Mouse (Mus musculus): ENCODE data around the gene Chst3. TPM values are rescaled to one million over a fixed set of nuclear protein-coding genes. Genes with fewer than 3 reads are reported as not detected.
"Not testable (repeated sequence)": the region's sequence is repeated elsewhere in the genome, so short reads cannot be mapped to it uniquely, and the experiment has no call there.

Chst3 gene
- polyA plus RNA-seq, 1 experiment from 2014 or later: 3.0 TPM

DNA sequence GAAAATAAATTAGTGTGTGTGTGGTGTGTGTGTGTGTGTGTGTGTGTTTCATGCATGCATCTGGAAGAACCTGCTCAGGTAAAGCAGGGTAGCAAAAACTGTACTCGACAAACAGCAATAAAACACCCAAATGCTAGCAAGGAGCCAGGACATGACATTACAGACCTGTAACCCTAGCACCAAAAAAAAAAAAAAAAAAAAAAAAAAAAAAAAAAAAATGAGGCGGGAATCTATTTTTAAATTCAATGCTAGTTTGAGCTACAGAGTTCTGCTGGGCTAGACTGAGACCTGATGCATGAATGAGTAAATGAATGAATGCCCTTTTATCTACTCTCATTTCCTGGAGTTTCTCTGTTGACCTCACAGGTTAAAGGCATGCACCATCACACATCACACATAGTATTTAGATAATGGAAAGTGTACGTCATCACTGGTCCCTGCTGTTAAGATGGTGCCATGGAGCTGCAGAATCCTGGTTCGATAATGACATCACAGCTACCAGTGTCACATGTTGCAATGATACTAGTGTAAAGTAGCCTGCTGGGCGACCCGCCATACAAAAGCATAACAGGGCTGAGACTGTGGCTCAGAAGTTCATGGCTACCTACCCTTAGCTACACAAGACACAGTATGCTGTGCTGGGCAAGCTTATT is 29.4 kb downstream of the Chst3 start:
- H3K9me3 ChIP-seq: no peaks in the 10 kb centered on the region

DNA sequence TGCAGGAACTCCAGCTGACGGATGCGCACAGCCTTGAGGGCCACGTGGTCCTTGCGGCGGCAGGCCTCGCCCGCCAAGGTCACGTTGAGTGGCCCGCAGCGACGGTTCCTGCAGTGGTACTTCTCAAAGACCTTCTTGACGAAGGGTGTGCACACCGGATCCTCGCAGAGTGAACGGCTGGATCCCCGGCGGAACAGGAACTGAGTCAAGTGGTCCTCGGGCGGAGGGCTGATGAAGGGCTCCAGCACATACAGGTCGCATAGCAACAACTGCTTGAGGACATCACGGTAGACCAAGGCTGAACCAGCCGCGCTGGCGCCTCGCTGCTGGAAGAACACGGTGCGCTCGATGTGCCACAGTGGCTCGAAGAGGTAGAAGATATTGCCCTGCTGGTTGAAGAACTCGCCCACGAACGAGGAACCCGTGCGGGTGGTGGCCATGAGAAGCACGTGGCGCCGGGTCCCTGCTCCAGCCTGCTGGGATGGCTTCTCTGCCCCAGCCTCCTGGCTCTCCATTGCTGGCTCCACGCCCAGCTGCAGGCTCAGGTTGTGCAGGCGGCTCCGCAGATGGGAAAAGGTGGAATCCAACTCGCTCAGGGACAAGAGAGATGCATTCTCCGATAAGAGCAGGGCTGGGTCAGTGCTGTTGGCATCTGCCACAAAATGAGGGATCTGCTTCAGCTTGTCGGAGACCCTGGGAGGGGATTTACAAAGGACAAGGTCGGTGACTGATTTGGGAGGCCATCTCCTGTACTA is 32.7 kb downstream of the Chst3 start:
- H3K4me3 ChIP-seq: no peak overlapping the region
- peaks cover 18% of the 10 kb centered on the region for H3K36me3 ChIP-seq
- WGBS: 74% methylated on average over 44 of the region's 44 CpGs
- H3K27ac ChIP-seq: peak overlapping the region; percentile 24; the same call in 1 of the 2 replicates
- H3K27me3 ChIP-seq: no peaks in the 10 kb centered on the region
- H3K4me1 ChIP-seq: peaks cover 31% of the 10 kb centered on the region
- no peak overlapping the region for H3K4me2 ChIP-seq
- no peaks in the 10 kb centered on the region for H3K9me3 ChIP-seq
- no peak overlapping the region for H3K9ac ChIP-seq
- ATAC-seq (ENCODE audit: insufficient number of reproducible peaks, low FRiP score, low TSS enrichment, low read depth): no peak

More for the DNA sequence above, 29.4 kb downstream of the Chst3 start:
- Histone ChIP-seq H3K4me3 (no peak overlapping the region), H3K9ac (no peak overlapping the region), H3K4me1 (peaks cover 56% of the 10 kb centered on the region), H3K27ac (no peak overlapping the region), H3K36me3 (peaks cover 10% of the 10 kb centered on the region), H3K4me2 (no peak overlapping the region), H3K27me3 (no peaks in the 10 kb centered on the region)
- 79% methylated on average over 6 of the region's 6 CpGs for WGBS
- no peak for ATAC-seq (ENCODE audit: insufficient number of reproducible peaks, low FRiP score, low TSS enrichment, low read depth)

DNA sequence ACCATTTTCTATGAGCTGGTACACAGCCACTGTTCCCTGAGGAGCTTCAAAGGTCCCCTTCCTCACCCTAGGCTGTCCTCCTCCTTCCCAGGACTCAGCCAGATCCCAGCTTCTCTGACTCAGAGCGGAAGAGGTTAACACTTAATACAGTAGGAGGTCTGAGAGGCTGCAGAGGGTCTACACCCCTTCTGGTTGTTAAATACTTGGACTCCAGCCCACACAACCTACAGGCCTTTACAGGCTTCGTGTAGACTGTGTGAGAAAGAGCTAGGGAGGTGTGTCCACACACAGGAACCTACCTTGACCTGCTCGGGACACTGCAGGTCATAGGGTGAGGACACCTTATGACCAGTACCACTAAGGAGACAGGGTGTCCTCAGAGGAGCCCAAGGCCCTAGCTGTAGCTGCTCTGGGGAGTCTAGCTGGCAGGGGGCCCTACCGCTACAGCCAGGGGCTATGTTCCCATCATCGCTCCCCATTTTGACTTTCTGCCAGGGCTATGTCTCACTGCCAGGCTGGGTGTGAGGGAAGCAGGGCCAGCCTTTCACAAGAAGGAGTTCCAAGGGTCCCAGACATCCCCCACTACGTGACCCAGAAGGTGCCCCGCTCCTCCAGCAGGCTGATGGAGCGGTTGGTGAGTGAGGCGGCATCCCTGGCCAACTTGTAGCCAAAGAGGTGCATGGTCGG is 33.9 kb downstream of the Chst3 start:
- no peak overlapping the region for H3K9ac ChIP-seq
- H3K4me3 ChIP-seq: no peak overlapping the region
- H3K4me2 ChIP-seq: 0 out of 2 replicates have a peak overlapping the region, but pooled peaks have one; percentile 7
- H3K4me1 ChIP-seq: peaks cover 24% of the 10 kb centered on the region
- peaks cover 18% of the 10 kb centered on the region for H3K36me3 ChIP-seq
- no peaks in the 10 kb centered on the region for H3K27me3 ChIP-seq
- 44% methylated on average over 10 of the region's 10 CpGs for WGBS
- no peaks in the 10 kb centered on the region for H3K9me3 ChIP-seq
- ATAC-seq (ENCODE audit: insufficient number of reproducible peaks, low FRiP score, low TSS enrichment, low read depth): peak; percentile 73
- H3K27ac ChIP-seq: peak overlapping the region; percentile 24; the same call in 1 of the 2 replicates

DNA sequence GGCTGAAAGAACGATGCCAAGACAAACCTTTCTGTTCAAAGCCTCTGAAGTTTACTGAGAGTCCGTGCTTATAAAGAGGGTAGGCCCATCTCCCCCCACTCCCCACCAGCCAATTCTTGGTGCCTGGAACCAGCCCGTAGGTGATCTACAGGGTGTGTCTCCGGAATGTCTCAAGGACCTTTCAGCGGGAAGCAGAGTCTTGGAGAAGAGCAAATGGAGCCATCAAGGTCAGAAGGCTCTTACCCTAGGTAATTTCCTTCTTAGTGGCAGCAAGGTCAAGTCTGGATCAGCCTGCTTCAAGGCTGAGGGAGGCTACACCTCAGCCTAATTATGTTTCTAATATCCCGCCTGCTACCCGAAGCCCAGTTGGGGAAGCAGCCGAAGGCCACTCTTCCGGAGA is 43.8 kb downstream of the Chst3 start:
- not testable (repeated sequence) for H3K9me3 ChIP-seq; H3K36me3 ChIP-seq; H3K4me2 ChIP-seq; H3K27ac ChIP-seq; H3K9ac ChIP-seq; ATAC-seq (ENCODE audit: insufficient number of reproducible peaks, low FRiP score, low TSS enrichment, low read depth); H3K4me3 ChIP-seq; H3K4me1 ChIP-seq; H3K27me3 ChIP-seq
- WGBS: 77% methylated on average over 9 of the region's 9 CpGs

DNA sequence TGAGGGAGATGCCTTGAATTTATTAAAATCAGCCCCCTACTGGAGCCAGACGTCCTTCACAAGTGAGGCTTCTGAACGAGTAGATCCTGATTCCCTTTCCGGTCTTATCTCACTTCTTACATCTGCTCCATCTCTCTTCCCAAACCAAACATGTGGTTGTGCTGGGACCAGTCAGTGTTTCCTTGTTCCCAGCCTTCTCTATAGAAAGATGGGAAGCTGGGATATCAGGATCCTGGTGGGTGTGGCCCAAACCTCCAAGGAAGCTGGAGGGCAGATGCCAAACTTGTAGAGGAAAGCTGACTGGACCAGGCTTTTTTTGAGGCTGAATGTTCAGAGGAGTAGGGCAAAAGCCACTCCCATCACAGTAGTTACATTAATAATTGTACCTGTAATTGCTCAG is 44.6 kb downstream of the Chst3 start:
- H3K4me3 ChIP-seq: no peak overlapping the region
- no peak overlapping the region for H3K4me2 ChIP-seq
- H3K27me3 ChIP-seq: no peaks in the 10 kb centered on the region
- H3K9ac ChIP-seq: no peak overlapping the region
- H3K36me3 ChIP-seq: no peaks in the 10 kb centered on the region
- ATAC-seq (ENCODE audit: insufficient number of reproducible peaks, low FRiP score, low TSS enrichment, low read depth): no peak
- H3K9me3 ChIP-seq: no peaks in the 10 kb centered on the region
- H3K4me1 ChIP-seq: peaks cover 6% of the 10 kb centered on the region
- H3K27ac ChIP-seq: no peak overlapping the region
- 54% methylated on average over 3 of the region's 3 CpGs for WGBS

DNA sequence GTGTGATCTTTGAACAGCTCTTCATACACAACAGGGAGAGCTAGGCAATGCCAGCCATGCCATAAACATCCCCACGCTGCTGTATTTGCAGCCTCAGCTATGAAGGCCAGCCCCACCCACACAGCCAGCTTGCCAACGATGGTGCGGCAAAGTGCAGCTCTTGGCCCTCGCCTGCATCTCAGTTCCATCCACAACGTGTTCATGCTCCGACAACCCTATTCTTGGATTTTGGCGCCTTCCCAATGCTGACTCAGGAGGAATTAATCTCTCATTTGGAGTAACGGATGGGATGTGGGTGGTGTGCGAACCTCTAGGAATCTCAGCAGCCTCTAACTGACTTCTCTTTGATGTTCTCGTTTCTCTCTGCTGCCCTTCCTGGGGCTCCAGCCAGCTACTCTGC is 46.0 kb downstream of the Chst3 start:
- Histone ChIP-seq H3K27ac (no peak overlapping the region), H3K36me3 (no peaks in the 10 kb centered on the region), H3K4me3 (no peak overlapping the region), H3K9ac (no peak overlapping the region), H3K4me1 (peaks cover 6% of the 10 kb centered on the region), H3K9me3 (no peaks in the 10 kb centered on the region), H3K4me2 (no peak overlapping the region), H3K27me3 (no peaks in the 10 kb centered on the region)
- 45% methylated on average over 10 of the region's 10 CpGs for WGBS
- no peak for ATAC-seq (ENCODE audit: insufficient number of reproducible peaks, low FRiP score, low TSS enrichment, low read depth)

DNA sequence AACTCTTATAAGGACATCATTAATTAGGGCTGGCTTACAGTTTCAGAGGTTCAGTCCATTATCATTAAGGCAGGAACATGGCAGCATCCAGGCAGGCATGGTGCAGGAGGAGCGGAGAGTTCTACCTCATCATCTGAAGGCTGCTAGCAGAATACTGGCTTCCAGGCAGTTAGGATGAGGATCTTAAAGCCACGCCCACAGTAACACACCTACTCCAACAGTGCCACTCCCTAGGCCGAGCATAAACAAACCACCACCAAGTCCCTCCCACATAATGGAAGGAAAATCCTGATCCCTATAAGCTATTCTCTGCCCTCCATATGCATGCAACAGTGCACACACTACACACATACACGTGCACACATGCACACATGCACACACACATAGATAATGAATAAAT is 46.8 kb downstream of the Chst3 start:
- WGBS: 90% methylated on average over 4 of the region's 4 CpGs
- Histone ChIP-seq H3K4me1 (peaks cover 6% of the 10 kb centered on the region), H3K27ac (no peak overlapping the region), H3K27me3 (no peaks in the 10 kb centered on the region), H3K9me3 (no peaks in the 10 kb centered on the region), H3K4me3 (no peak overlapping the region), H3K36me3 (no peaks in the 10 kb centered on the region), H3K9ac (no peak overlapping the region), H3K4me2 (no peak overlapping the region)
- ATAC-seq (ENCODE audit: insufficient number of reproducible peaks, low FRiP score, low TSS enrichment, low read depth): no peak

DNA sequence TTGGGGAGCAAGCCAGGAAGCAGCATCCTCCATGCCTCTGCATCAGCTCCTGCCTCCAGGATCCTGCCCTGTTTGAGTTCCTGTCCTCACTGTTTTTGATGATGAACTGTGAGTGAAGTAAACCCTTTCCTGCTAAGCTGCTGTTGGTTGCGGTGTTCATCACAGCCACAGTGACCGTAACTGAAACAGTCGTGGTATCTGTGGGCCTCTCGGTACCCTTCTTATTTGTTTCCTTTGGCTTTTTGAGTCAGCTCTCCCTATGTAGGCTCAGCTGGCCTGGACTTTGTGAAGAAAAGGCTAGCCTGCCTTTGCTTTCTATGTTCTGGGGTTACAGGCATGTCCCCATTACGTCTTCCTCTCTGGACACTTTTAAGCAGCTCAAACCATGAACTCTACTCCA is 47.7 kb downstream of the Chst3 start:
- H3K27ac ChIP-seq: no peak overlapping the region
- no peak overlapping the region for H3K9ac ChIP-seq
- H3K9me3 ChIP-seq: no peaks in the 10 kb centered on the region
- WGBS: 92% methylated on average over 5 of the region's 5 CpGs
- no peaks in the 10 kb centered on the region for H3K36me3 ChIP-seq
- no peak overlapping the region for H3K4me2 ChIP-seq
- H3K4me1 ChIP-seq: peaks cover 6% of the 10 kb centered on the region
- no peak overlapping the region for H3K4me3 ChIP-seq
- no peak for ATAC-seq (ENCODE audit: insufficient number of reproducible peaks, low FRiP score, low TSS enrichment, low read depth)
- H3K27me3 ChIP-seq: no peaks in the 10 kb centered on the region

DNA sequence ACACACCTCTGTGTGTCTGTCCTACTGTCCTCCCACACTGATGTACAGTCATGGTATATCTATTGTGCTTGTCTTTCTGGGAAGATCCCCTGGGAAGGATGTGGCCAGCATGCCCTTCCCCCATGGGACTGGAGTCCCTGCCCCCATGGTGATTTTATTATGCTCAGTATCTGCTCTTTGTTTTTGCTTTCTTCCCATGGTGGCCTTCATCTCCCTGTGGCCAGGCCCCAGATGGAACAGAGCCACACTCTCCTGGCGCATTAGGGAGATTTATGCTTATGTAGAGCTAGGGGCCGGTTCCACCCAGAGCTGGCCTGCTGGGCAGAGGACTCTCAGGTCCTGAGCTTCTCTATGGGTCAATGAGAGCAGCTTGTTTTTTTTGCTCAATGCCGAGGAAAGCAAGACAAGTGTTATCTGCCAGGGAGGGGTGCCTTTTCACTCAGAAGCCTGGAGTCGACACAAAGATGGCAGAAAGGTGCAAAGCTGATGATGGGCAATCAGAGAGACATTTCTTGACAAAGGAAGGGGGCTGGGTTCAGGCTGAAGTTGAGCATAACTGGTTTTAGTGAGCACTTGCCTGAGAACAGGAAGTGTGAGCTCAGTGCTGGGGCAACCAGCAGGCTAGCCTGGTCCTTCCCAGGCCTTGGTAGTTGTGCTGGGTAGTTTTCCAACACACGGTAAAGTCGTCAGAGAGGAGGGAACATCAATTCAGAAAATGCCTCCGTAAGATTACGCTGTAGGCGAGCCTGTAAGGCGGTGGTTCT is 48.6 kb downstream of the Chst3 start:
- Histone ChIP-seq H3K27me3 (no peaks in the 10 kb centered on the region), H3K27ac (no peak overlapping the region), H3K4me3 (no peak overlapping the region), H3K4me1 (peaks cover 6% of the 10 kb centered on the region), H3K9ac (no peak overlapping the region), H3K9me3 (no peaks in the 10 kb centered on the region), H3K36me3 (no peaks in the 10 kb centered on the region), H3K4me2 (no peak overlapping the region)
- no peak for ATAC-seq (ENCODE audit: insufficient number of reproducible peaks, low FRiP score, low TSS enrichment, low read depth)
- WGBS: 73% methylated on average over 10 of the region's 10 CpGs

DNA sequence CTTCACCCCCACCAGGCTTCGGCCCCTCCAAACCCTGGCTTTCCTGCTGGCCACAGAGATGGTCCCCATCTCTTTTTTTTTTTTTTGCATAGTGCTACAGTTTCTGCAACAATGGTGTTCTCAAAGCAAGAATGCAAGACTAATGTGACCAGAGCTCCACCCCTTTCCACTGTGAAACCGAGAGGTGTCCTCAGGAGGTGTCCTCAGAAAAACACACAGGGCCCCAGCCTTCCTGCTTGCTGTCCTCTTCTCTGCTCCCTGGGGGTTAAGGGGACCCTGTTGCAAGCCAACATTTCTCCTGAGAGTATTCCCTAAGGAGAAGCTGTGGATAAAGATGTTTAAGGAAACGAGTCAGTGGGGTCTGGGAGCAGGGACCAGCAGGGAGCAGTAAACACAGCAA is 50.1 kb downstream of the Chst3 start:
- Histone ChIP-seq H3K27me3 (no peaks in the 10 kb centered on the region), H3K9me3 (no peaks in the 10 kb centered on the region), H3K4me1 (peaks cover 6% of the 10 kb centered on the region), H3K4me2 (no peak overlapping the region), H3K36me3 (no peaks in the 10 kb centered on the region), H3K9ac (no peak overlapping the region), H3K27ac (no peak overlapping the region), H3K4me3 (no peak overlapping the region)
- WGBS: 59% methylated on average over 3 of the region's 3 CpGs
- ATAC-seq (ENCODE audit: insufficient number of reproducible peaks, low FRiP score, low TSS enrichment, low read depth): no peak

DNA sequence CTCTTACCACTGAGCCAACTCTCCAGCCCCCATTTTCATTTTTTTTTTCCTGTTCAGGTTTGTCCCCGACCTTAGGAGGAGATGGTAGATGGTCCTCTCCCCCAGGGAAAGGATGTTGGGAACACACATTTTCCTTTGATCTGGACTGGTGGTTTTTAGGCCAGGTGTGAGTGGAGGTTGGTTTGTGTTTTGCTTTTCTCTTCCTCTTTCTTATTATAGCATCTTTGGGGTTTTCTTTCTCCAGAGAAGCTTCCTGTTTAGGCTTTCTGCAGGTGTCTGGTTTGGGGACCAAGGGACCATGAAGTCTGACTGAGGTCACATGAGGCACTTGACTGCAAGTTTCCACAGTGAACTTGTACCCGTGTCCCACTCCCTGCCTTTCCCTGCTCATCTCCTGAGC is 50.8 kb downstream of the Chst3 start:
- ATAC-seq (ENCODE audit: insufficient number of reproducible peaks, low FRiP score, low TSS enrichment, low read depth): no peak
- WGBS: 69% methylated on average over 2 of the region's 2 CpGs
- H3K4me1 ChIP-seq: peaks cover 6% of the 10 kb centered on the region

More for the DNA sequence above, 50.8 kb downstream of the Chst3 start:
- Histone ChIP-seq H3K27me3 (no peaks in the 10 kb centered on the region), H3K9me3 (no peaks in the 10 kb centered on the region), H3K4me3 (no peak overlapping the region), H3K36me3 (no peaks in the 10 kb centered on the region), H3K9ac (no peak overlapping the region), H3K27ac (no peak overlapping the region), H3K4me2 (no peak overlapping the region)

All from limb, embryonic 15.5 days (tissue).